Mouse (Mus musculus) hindbrain, embryonic 15.5 days (tissue): ENCODE measurements around the gene Snx9. TPM values are rescaled to one million over a fixed set of nuclear protein-coding genes. Genes with fewer than 3 reads are reported as not detected.

Source experiments
- ATAC-seq: fragments of 200-750 bp; cut with Nextera tagmentation; 2 replicates; pipeline ENCODE4 v1.8.0; 2017; ENCODE audit warnings: low read depth, moderate number of reproducible peaks, moderate TSS enrichment; ENCODE audit not compliant: low FRiP score
- H3K27ac ChIP-seq: fragments of 300-500 bp; sonication (generic); replicated peaks from 2 replicates; pipeline ENCODE4 v1.5.1; 2015; ENCODE audit warnings: mild to moderate bottlenecking, inconsistent platforms
- H3K27me3 ChIP-seq: fragments of 300-500 bp; sonication (generic); 2 replicates; pipeline ENCODE4 v1.6.1; 2015; ENCODE audit warnings: control low read depth, inconsistent platforms
- H3K36me3 ChIP-seq: fragments of 300-500 bp; sonication (generic); 2 replicates; pipeline ENCODE4 v1.6.1; 2015; ENCODE audit warnings: control low read depth, inconsistent platforms
- H3K4me1 ChIP-seq: fragments of 300-500 bp; sonication (generic); replicated peaks from 2 replicates; pipeline ENCODE4 v1.6.1; 2015; ENCODE audit warnings: control low read depth, inconsistent platforms
- H3K4me2 ChIP-seq: fragments of 300-500 bp; sonication (generic); 2 replicates; pipeline ENCODE4 v1.6.1; 2015; ENCODE audit warnings: moderate library complexity, mild to moderate bottlenecking, inconsistent platforms
- H3K4me3 ChIP-seq: fragments of 300-500 bp; sonication (generic); 2 replicates; pipeline ENCODE4 v1.5.1; 2015; ENCODE audit warnings: mild to moderate bottlenecking, inconsistent platforms
- H3K9ac ChIP-seq: fragments of 300-500 bp; sonication (generic); 2 replicates; pipeline ENCODE4 v1.6.1; 2015; ENCODE audit warnings: inconsistent platforms
- H3K9me3 ChIP-seq: fragments of 300-500 bp; sonication (generic); 2 replicates; pipeline ENCODE4 v1.6.1; 2016; ENCODE audit warnings: control low read depth, inconsistent platforms
- WGBS: fragments of 180-500 bp; shearing (Covaris S2); methylation state at CpG from one replicate; pipeline ENCODE4 v1.1.7; 2015; 5-methylcytosine and 5-hydroxymethylcytosine counted together
- polyA plus RNA-seq: library from polyadenylated mRNA; unstranded; fragments of >200 nt; fragmentation: Nextera tagmentation; extraction: Ambion mirVana; gene quantifications from 2 replicates; pipeline ENCODE4 v1.2.1, GENCODE M21; 2015

Gene Snx9
- polyA plus RNA-seq, 1 experiment from 2014 or later, result 8.1 TPM

GRCm38 (mm10) chr17:5921954-5922353, 80.8 kb downstream of the Snx9 start:
- H3K9me3 ChIP-seq, result no peaks in the 10 kb centered on the region
- H3K36me3 ChIP-seq, result no peaks in the 10 kb centered on the region
- ATAC-seq, result no peak
- H3K4me3 ChIP-seq, result no peak overlapping the region
- H3K4me2 ChIP-seq, result no peak overlapping the region
- 93% methylated on average over 8 of the region's 8 CpGs for WGBS
- no peaks in the 10 kb centered on the region for H3K4me1 ChIP-seq
- no peaks in the 10 kb centered on the region for H3K27me3 ChIP-seq
- H3K27ac ChIP-seq, result no peak overlapping the region
- no peak overlapping the region for H3K9ac ChIP-seq

- H3K9me3 ChIP-seq, result no peaks in the 10 kb centered on the region
- 73% methylated on average over 9 of the region's 9 CpGs for WGBS
- no peak for ATAC-seq
- no peaks in the 10 kb centered on the region for H3K27me3 ChIP-seq
- H3K4me2 ChIP-seq, result no peak overlapping the region
- 0 out of 2 replicates have a peak, but pooled peaks cover 8% of the 10 kb centered on the region for H3K36me3 ChIP-seq
- no peak overlapping the region for H3K27ac ChIP-seq
- no peaks in the 10 kb centered on the region for H3K4me1 ChIP-seq
- no peak overlapping the region for H3K4me3 ChIP-seq
- H3K9ac ChIP-seq, result no peak overlapping the region
These were observed 82.2 kb downstream of the Snx9 start for GRCm38 (mm10) chr17:5923281-5923680.

GRCm38 (mm10) chr17:5924238-5924637, 83.1 kb downstream of the Snx9 start:
- Histone ChIP-seq H3K36me3 (0 out of 2 replicates have a peak, but pooled peaks cover 11% of the 10 kb centered on the region), H3K9ac (no peak overlapping the region), H3K27me3 (no peaks in the 10 kb centered on the region), H3K4me1 (no peaks in the 10 kb centered on the region), H3K4me2 (no peak overlapping the region), H3K9me3 (no peaks in the 10 kb centered on the region), H3K27ac (no peak overlapping the region), H3K4me3 (no peak overlapping the region)
- no peak for ATAC-seq
- 59% methylated on average over 8 of the region's 8 CpGs for WGBS

GRCm38 (mm10) chr17:5926710-5927109, 85.6 kb downstream of the Snx9 start:
- H3K4me1 ChIP-seq, result no peaks in the 10 kb centered on the region
- no peak overlapping the region for H3K4me2 ChIP-seq
- H3K36me3 ChIP-seq, result 0 out of 2 replicates have a peak, but pooled peaks cover 12% of the 10 kb centered on the region
- no peak overlapping the region for H3K27ac ChIP-seq
- H3K9me3 ChIP-seq, result no peaks in the 10 kb centered on the region
- no peaks in the 10 kb centered on the region for H3K27me3 ChIP-seq
- no peak overlapping the region for H3K4me3 ChIP-seq
- WGBS, result 79% methylated on average over 7 of the region's 7 CpGs
- no peak overlapping the region for H3K9ac ChIP-seq
- ATAC-seq, result no peak

GRCm38 (mm10) chr17:5929031-5929430, 87.9 kb downstream of the Snx9 start:
- H3K27ac ChIP-seq, result no peak overlapping the region
- H3K9me3 ChIP-seq, result no peaks in the 10 kb centered on the region
- ATAC-seq, result no peak
- H3K4me3 ChIP-seq, result no peak overlapping the region
- no peaks in the 10 kb centered on the region for H3K27me3 ChIP-seq
- no peak overlapping the region for H3K4me2 ChIP-seq
- 0 out of 2 replicates have a peak, but pooled peaks cover 12% of the 10 kb centered on the region for H3K36me3 ChIP-seq
- WGBS, result 86% methylated on average over 6 of the region's 6 CpGs
- H3K9ac ChIP-seq, result no peak overlapping the region
- no peaks in the 10 kb centered on the region for H3K4me1 ChIP-seq

GRCm38 (mm10) chr17:5932161-5932560, 91.0 kb downstream of the Snx9 start:
- Histone ChIP-seq H3K27me3 (0 out of 2 replicates have a peak, but pooled peaks cover 3% of the 10 kb centered on the region), H3K9ac (no peak overlapping the region), H3K9me3 (no peaks in the 10 kb centered on the region), H3K4me2 (no peak overlapping the region), H3K27ac (no peak overlapping the region), H3K4me3 (no peak overlapping the region), H3K4me1 (peaks cover 21% of the 10 kb centered on the region), H3K36me3 (0 out of 2 replicates have a peak, but pooled peaks cover 12% of the 10 kb centered on the region)
- no peak for ATAC-seq
- 86% methylated on average over 4 of the region's 5 CpGs for WGBS

GRCm38 (mm10) chr17:5934554-5935324, 93.6 kb downstream of the Snx9 start:
- peak overlapping the region; percentile 44 for H3K4me3 ChIP-seq
- no peaks in the 10 kb centered on the region for H3K9me3 ChIP-seq
- under 1% methylated on average over 30 of the region's 30 CpGs for WGBS
- ATAC-seq, result peak; percentile 79
- 0 out of 2 replicates have a peak, but pooled peaks cover 3% of the 10 kb centered on the region for H3K27me3 ChIP-seq
- 0 out of 2 replicates have a peak overlapping the region, but pooled peaks have one; percentile 53 for H3K27ac ChIP-seq
- no peaks in the 10 kb centered on the region for H3K36me3 ChIP-seq
- peak overlapping the region; percentile 53 for H3K9ac ChIP-seq
- peak overlapping the region; percentile 86 for H3K4me2 ChIP-seq
- H3K4me1 ChIP-seq, result peaks cover 21% of the 10 kb centered on the region

- H3K4me2 ChIP-seq, result no peak overlapping the region
- peak; percentile 28; the same call in 1 of the 2 replicates for ATAC-seq
These were observed 94.6 kb downstream of the Snx9 start for GRCm38 (mm10) chr17:5935680-5936079.

GRCm38 (mm10) chr17:5936276-5936675, 95.1 kb downstream of the Snx9 start:
- Histone ChIP-seq H3K4me1 (peaks cover 25% of the 10 kb centered on the region), H3K36me3 (no peaks in the 10 kb centered on the region), H3K9me3 (no peaks in the 10 kb centered on the region), H3K4me3 (no peak overlapping the region), H3K27me3 (peaks cover 13% of the 10 kb centered on the region; the same call in 1 of the 2 replicates), H3K4me2 (no peak overlapping the region), H3K9ac (no peak overlapping the region), H3K27ac (no peak overlapping the region)
- 44% methylated on average over 14 of the region's 14 CpGs for WGBS
- no peak for ATAC-seq

More at GRCm38 (mm10) chr17:5935680-5936079, 94.6 kb downstream of the Snx9 start:
- peaks cover 22% of the 10 kb centered on the region for H3K4me1 ChIP-seq
- WGBS, result 32% methylated on average over 3 of the region's 3 CpGs
- H3K36me3 ChIP-seq, result no peaks in the 10 kb centered on the region
- H3K9me3 ChIP-seq, result no peaks in the 10 kb centered on the region
- no peak overlapping the region for H3K27ac ChIP-seq
- H3K4me3 ChIP-seq, result no peak overlapping the region
- H3K27me3 ChIP-seq, result 0 out of 2 replicates have a peak, but pooled peaks cover 11% of the 10 kb centered on the region
- H3K9ac ChIP-seq, result no peak overlapping the region

GRCm38 (mm10) chr17:5937441-5937840, 96.3 kb downstream of the Snx9 start:
- Histone ChIP-seq H3K27ac (no peak overlapping the region), H3K9ac (no peak overlapping the region), H3K9me3 (no peaks in the 10 kb centered on the region), H3K36me3 (no peaks in the 10 kb centered on the region), H3K4me2 (no peak overlapping the region), H3K4me1 (peaks cover 32% of the 10 kb centered on the region), H3K4me3 (no peak overlapping the region), H3K27me3 (peaks cover 25% of the 10 kb centered on the region)
- WGBS, result 83% methylated on average over 2 of the region's 2 CpGs
- ATAC-seq, result no peak

GRCm38 (mm10) chr17:5939871-5940270, 98.7 kb downstream of the Snx9 start:
- Histone ChIP-seq H3K36me3 (no peaks in the 10 kb centered on the region), H3K9ac (no peak overlapping the region)

GRCm38 (mm10) chr17:5940792-5941191, 99.7 kb downstream of the Snx9 start:
- Histone ChIP-seq H3K27me3 (peaks cover 31% of the 10 kb centered on the region), H3K36me3 (no peaks in the 10 kb centered on the region), H3K9ac (0 out of 2 replicates have a peak overlapping the region, but pooled peaks have one; percentile 27), H3K9me3 (no peaks in the 10 kb centered on the region), H3K4me3 (peak overlapping the region; percentile 56), H3K4me1 (peaks cover 16% of the 10 kb centered on the region), H3K4me2 (peak overlapping the region; percentile 96), H3K27ac (no peak overlapping the region)
- ATAC-seq, result peak; percentile 69
- under 1% methylated on average over 24 of the region's 38 CpGs for WGBS

More at GRCm38 (mm10) chr17:5939871-5940270, 98.7 kb downstream of the Snx9 start:
- H3K9me3 ChIP-seq, result no peaks in the 10 kb centered on the region
- no peak overlapping the region for H3K27ac ChIP-seq
- H3K4me3 ChIP-seq, result no peak overlapping the region
- WGBS, result 64% methylated on average over 12 of the region's 12 CpGs
- no peak overlapping the region for H3K4me2 ChIP-seq
- ATAC-seq, result no peak
- H3K4me1 ChIP-seq, result peaks cover 25% of the 10 kb centered on the region
- peaks cover 31% of the 10 kb centered on the region for H3K27me3 ChIP-seq
